Mouse (Mus musculus): Measurements from ENCODE around the gene Zscan26. TPM values are rescaled to one million over a fixed set of nuclear protein-coding genes. Genes with fewer than 3 reads are reported as not detected.
"Not testable (repeated sequence)": the region's sequence is repeated elsewhere in the genome, so short reads cannot be mapped to it uniquely, and the experiment has no call there.

The Zscan26 gene
- 100 to 1,000 TPM in 5 of 26 experiments, 10 to 100 TPM in 21; 37.5 to 154 (median 70.6) TPM for total RNA-seq (2018; cell fraction: chromatin; rRNA removed)
- total RNA-seq (2018; cell fraction: cytosol; rRNA removed): 10 to 100 TPM in 21 of 26 experiments, 1 to 10 TPM in 5; 4.8 to 26.9 (median 14.4) TPM
- 100 to 1,000 TPM in 2 of 26 experiments, 10 to 100 TPM in 24; 21.2 to 132 (median 43.2) TPM for total RNA-seq (2018; cell fraction: nucleus; rRNA removed)
- polyA plus RNA-seq (2018): 11.1 to 21.4 TPM (median 17.0 TPM) in 3 replicates

GRCm38 (mm10) chr13:21453449-21453848 lies at the start of gene Zscan26:
Gene Zscan26, minus strand, starts transcription at chr13:21453730.
- WGBS (ENCODE audit: missing documents): 0% methylated on average over 21 of the region's 23 CpGs
- Histone ChIP-seq H3K79me2 (ENCODE audit: inconsistent target) (peaks cover 50% of the 10 kb centered on the region), H3K27ac (peak within 1 kb of the TSS; percentile 63), H3K4me3 (ENCODE audit: inconsistent target) (peak within 1 kb of the TSS; percentile 86), H3K36me3 (ENCODE audit: inconsistent target) (peaks cover 7% of the 10 kb centered on the region; the same call in 1 of the 2 replicates)

GRCm38 (mm10) chr13:21502296-21502695 lies 48.8 kb upstream of the Zscan26 start:
- WGBS (ENCODE audit: missing documents): 82% methylated on average over 5 of the region's 5 CpGs

GRCm38 (mm10) chr13:21501182-21501581 lies 47.7 kb upstream of the Zscan26 start, which contains the start of gene Gm11273:
Gene Gm11273, minus strand, starts transcription at chr13:21501418.
- H3K79me2 ChIP-seq (ENCODE audit: inconsistent target); H3K36me3 ChIP-seq (ENCODE audit: inconsistent target); H3K4me3 ChIP-seq (ENCODE audit: inconsistent target); H3K27ac ChIP-seq: not testable (repeated sequence)
- 90% methylated on average over 7 of the region's 17 CpGs for WGBS (ENCODE audit: missing documents)

More at GRCm38 (mm10) chr13:21502296-21502695, 48.8 kb upstream of the Zscan26 start:
- H3K27ac ChIP-seq: no peak overlapping the region
- no peak overlapping the region for H3K4me3 ChIP-seq (ENCODE audit: inconsistent target)
- H3K79me2 ChIP-seq (ENCODE audit: inconsistent target): no peaks in the 10 kb centered on the region
- no peaks in the 10 kb centered on the region for H3K36me3 ChIP-seq (ENCODE audit: inconsistent target)

GRCm38 (mm10) chr13:21495080-21495479 lies 41.5 kb upstream of the Zscan26 start, which contains the start of gene AK157302:
Gene AK157302, plus strand, starts transcription at chr13:21495223.
- H3K4me3 ChIP-seq (ENCODE audit: inconsistent target): no peak within 1 kb of the TSS
- no peaks in the 10 kb centered on the region for H3K36me3 ChIP-seq (ENCODE audit: inconsistent target)
- WGBS (ENCODE audit: missing documents): 95% methylated on average over 20 of the region's 21 CpGs
- H3K27ac ChIP-seq: no peak within 1 kb of the TSS
- H3K79me2 ChIP-seq (ENCODE audit: inconsistent target): no peaks in the 10 kb centered on the region

GRCm38 (mm10) chr13:21492847-21493246 lies 39.3 kb upstream of the Zscan26 start:
- H3K36me3 ChIP-seq (ENCODE audit: inconsistent target): no peaks in the 10 kb centered on the region
- H3K4me3 ChIP-seq (ENCODE audit: inconsistent target): no peak overlapping the region
- no peaks in the 10 kb centered on the region for H3K79me2 ChIP-seq (ENCODE audit: inconsistent target)
- H3K27ac ChIP-seq: no peak overlapping the region
- 84% methylated on average over 5 of the region's 5 CpGs for WGBS (ENCODE audit: missing documents)

- WGBS (ENCODE audit: missing documents): 100% methylated on average over 1 of the region's 1 CpGs
- no peak overlapping the region for H3K4me3 ChIP-seq (ENCODE audit: inconsistent target)
- H3K27ac ChIP-seq: no peak overlapping the region
- H3K36me3 ChIP-seq (ENCODE audit: inconsistent target): no peaks in the 10 kb centered on the region
- no peaks in the 10 kb centered on the region for H3K79me2 ChIP-seq (ENCODE audit: inconsistent target)
Measured at GRCm38 (mm10) chr13:21486881-21487280, 33.4 kb upstream of the Zscan26 start.

GRCm38 (mm10) chr13:21478759-21479670 lies 25.5 kb upstream of the Zscan26 start, which contains the start of the genes Zkscan4 and Gm10065:
Gene Zkscan4, plus strand, starts transcription at chr13:21478907.
Gene Gm10065, minus strand, starts transcription at chr13:21479441.
- not testable (repeated sequence) for H3K27ac ChIP-seq

GRCm38 (mm10) chr13:21472427-21472826 lies 18.9 kb upstream of the Zscan26 start:
- Histone ChIP-seq H3K27ac (no peak overlapping the region), H3K4me3 (ENCODE audit: inconsistent target) (no peak overlapping the region), H3K36me3 (ENCODE audit: inconsistent target) (no peaks in the 10 kb centered on the region), H3K79me2 (ENCODE audit: inconsistent target) (no peaks in the 10 kb centered on the region)
- WGBS (ENCODE audit: missing documents): 61% methylated on average over 4 of the region's 4 CpGs

More at GRCm38 (mm10) chr13:21478759-21479670, 25.5 kb upstream of the Zscan26 start, which contains the start of the genes Zkscan4 and Gm10065:
- 5% methylated on average over 18 of the region's 31 CpGs for WGBS (ENCODE audit: missing documents)
- not testable (repeated sequence) for H3K36me3 ChIP-seq (ENCODE audit: inconsistent target); H3K79me2 ChIP-seq (ENCODE audit: inconsistent target)
- H3K4me3 ChIP-seq (ENCODE audit: inconsistent target): peak within 1 kb of the TSS; percentile 34

GRCm38 (mm10) chr13:21469097-21469496 lies 15.6 kb upstream of the Zscan26 start:
- Histone ChIP-seq H3K36me3 (ENCODE audit: inconsistent target) (no peaks in the 10 kb centered on the region), H3K79me2 (ENCODE audit: inconsistent target) (no peaks in the 10 kb centered on the region), H3K27ac (no peak overlapping the region), H3K4me3 (ENCODE audit: inconsistent target) (no peak overlapping the region)
- 50% methylated on average over 9 of the region's 9 CpGs for WGBS (ENCODE audit: missing documents)

GRCm38 (mm10) chr13:21468061-21469019 lies 14.8 kb upstream of the Zscan26 start, which contains the start of gene Nkapl:
Gene Nkapl, minus strand, starts transcription at chr13:21468509.
- Histone ChIP-seq H3K36me3 (ENCODE audit: inconsistent target) (no peaks in the 10 kb centered on the region), H3K27ac (no peak within 1 kb of the TSS), H3K4me3 (ENCODE audit: inconsistent target) (peak within 1 kb of the TSS; percentile 50), H3K79me2 (ENCODE audit: inconsistent target) (no peaks in the 10 kb centered on the region)
- under 1% methylated on average over 52 of the region's 54 CpGs for WGBS (ENCODE audit: missing documents)

GRCm38 (mm10) chr13:21467336-21467735 lies 13.8 kb upstream of the Zscan26 start:
- H3K4me3 ChIP-seq (ENCODE audit: inconsistent target): no peak overlapping the region
- WGBS (ENCODE audit: missing documents): 89% methylated on average over 10 of the region's 10 CpGs

GRCm38 (mm10) chr13:21462516-21462915 lies 9.0 kb upstream of the Zscan26 start:
- not testable (repeated sequence) for H3K27ac ChIP-seq; H3K4me3 ChIP-seq (ENCODE audit: inconsistent target); H3K36me3 ChIP-seq (ENCODE audit: inconsistent target); H3K79me2 ChIP-seq (ENCODE audit: inconsistent target)
- 83% methylated on average over 8 of the region's 9 CpGs for WGBS (ENCODE audit: missing documents)

More at GRCm38 (mm10) chr13:21467336-21467735, 13.8 kb upstream of the Zscan26 start:
- Histone ChIP-seq H3K79me2 (ENCODE audit: inconsistent target) (no peaks in the 10 kb centered on the region), H3K27ac (no peak overlapping the region), H3K36me3 (ENCODE audit: inconsistent target) (no peaks in the 10 kb centered on the region)

- Histone ChIP-seq H3K79me2 (ENCODE audit: inconsistent target) (peaks cover 22% of the 10 kb centered on the region), H3K27ac (no peak overlapping the region), H3K36me3 (ENCODE audit: inconsistent target) (no peaks in the 10 kb centered on the region), H3K4me3 (ENCODE audit: inconsistent target) (no peak overlapping the region)
- 87% methylated on average over 4 of the region's 4 CpGs for WGBS (ENCODE audit: missing documents)
Measured at GRCm38 (mm10) chr13:21456347-21456746, 2.8 kb upstream of the Zscan26 start.

- H3K36me3 ChIP-seq (ENCODE audit: inconsistent target): no peaks in the 10 kb centered on the region
- peaks cover 44% of the 10 kb centered on the region for H3K79me2 ChIP-seq (ENCODE audit: inconsistent target)
- whole genome bisulfite sequencing (ENCODE audit: missing documents): 97% methylated on average over 3 of the region's 3 CpGs
- no peak overlapping the region for H3K27ac ChIP-seq
- H3K4me3 ChIP-seq (ENCODE audit: inconsistent target): no peak overlapping the region
Measured at GRCm38 (mm10) chr13:21454133-21454532, 603 bp upstream of the Zscan26 start.
